Mouse (Mus musculus): ENCODE data around the gene Xrra1. TPM values are rescaled to one million over a fixed set of nuclear protein-coding genes. Genes with fewer than 3 reads are reported as not detected.
A peak's percentile ranks its signal among the peaks of the same experiment; 100 is the strongest.

The Xrra1 gene
- polyA plus RNA-seq, 1 experiment from 2014 or later: 1.1 TPM

- DNase-seq (ENCODE audit: low spot score): no peak
- WGBS: 13% methylated on average over 10 of the region's 11 CpGs
Measured at GRCm38 (mm10) chr7:99864241-99865028, 5.5 kb downstream of the Xrra1 start.

GRCm38 (mm10) chr7:99865219-99865618 lies 6.3 kb downstream of the Xrra1 start:
- DNase-seq (ENCODE audit: low spot score): no peak
- H3K36me3 ChIP-seq (replicated peaks; ENCODE audit: control insufficient read depth, insufficient read depth): no peaks in the 10 kb centered on the region
- 54% methylated on average over 3 of the region's 3 CpGs for WGBS

More at GRCm38 (mm10) chr7:99864241-99865028, 5.5 kb downstream of the Xrra1 start:
- no peaks in the 10 kb centered on the region; the same call in 1 of the 2 replicates for H3K4me1 ChIP-seq (replicated peaks; ENCODE audit: control insufficient read depth, insufficient read depth, low read length)
- H3K27me3 ChIP-seq (ENCODE audit: control insufficient read depth, insufficient read depth, low read length): no peaks in the 10 kb centered on the region
- no peak for ATAC-seq (ENCODE audit: low FRiP score)
- H3K9ac ChIP-seq: no peak overlapping the region
- H3K4me2 ChIP-seq (replicated peaks): no peak overlapping the region
- no peaks in the 10 kb centered on the region for H3K9me3 ChIP-seq (ENCODE audit: control insufficient read depth, low read length)
- no peaks in the 10 kb centered on the region for H3K36me3 ChIP-seq (replicated peaks; ENCODE audit: control insufficient read depth, insufficient read depth)
- H3K27ac ChIP-seq: no peak overlapping the region
- H3K4me3 ChIP-seq (replicated peaks; ENCODE audit: low read length): no peak overlapping the region

GRCm38 (mm10) chr7:99869296-99869695 lies 10.4 kb downstream of the Xrra1 start:
- no peaks in the 10 kb centered on the region; the same call in 1 of the 2 replicates for H3K4me1 ChIP-seq (replicated peaks; ENCODE audit: control insufficient read depth, insufficient read depth, low read length)
- H3K27ac ChIP-seq: no peak overlapping the region
- WGBS: 78% methylated on average over 4 of the region's 4 CpGs
- H3K36me3 ChIP-seq (replicated peaks; ENCODE audit: control insufficient read depth, insufficient read depth): no peaks in the 10 kb centered on the region
- H3K4me2 ChIP-seq (replicated peaks): no peak overlapping the region
- ATAC-seq (ENCODE audit: low FRiP score) (no peak), DNase-seq (ENCODE audit: low spot score) (no peak)
- H3K4me3 ChIP-seq (replicated peaks; ENCODE audit: low read length): no peak overlapping the region
- H3K9me3 ChIP-seq (ENCODE audit: control insufficient read depth, low read length): no peaks in the 10 kb centered on the region
- H3K9ac ChIP-seq: no peak overlapping the region
- no peaks in the 10 kb centered on the region for H3K27me3 ChIP-seq (ENCODE audit: control insufficient read depth, insufficient read depth, low read length)

More at GRCm38 (mm10) chr7:99865219-99865618, 6.3 kb downstream of the Xrra1 start:
- Histone ChIP-seq H3K27ac (no peak overlapping the region), H3K27me3 (ENCODE audit: control insufficient read depth, insufficient read depth, low read length) (no peaks in the 10 kb centered on the region), H3K4me2 (replicated peaks) (no peak overlapping the region), H3K9ac (no peak overlapping the region), H3K9me3 (ENCODE audit: control insufficient read depth, low read length) (no peaks in the 10 kb centered on the region), H3K4me3 (replicated peaks; ENCODE audit: low read length) (no peak overlapping the region), H3K4me1 (replicated peaks; ENCODE audit: control insufficient read depth, insufficient read depth, low read length) (no peaks in the 10 kb centered on the region; the same call in 1 of the 2 replicates)
- no peak for ATAC-seq (ENCODE audit: low FRiP score)

GRCm38 (mm10) chr7:99873965-99874364 lies 15.0 kb downstream of the Xrra1 start:
- Histone ChIP-seq H3K27ac (no peak overlapping the region), H3K9ac (no peak overlapping the region), H3K4me3 (replicated peaks; ENCODE audit: low read length) (no peak overlapping the region), H3K9me3 (ENCODE audit: control insufficient read depth, low read length) (no peaks in the 10 kb centered on the region), H3K27me3 (ENCODE audit: control insufficient read depth, insufficient read depth, low read length) (no peaks in the 10 kb centered on the region), H3K36me3 (replicated peaks; ENCODE audit: control insufficient read depth, insufficient read depth) (no peaks in the 10 kb centered on the region), H3K4me2 (replicated peaks) (no peak overlapping the region), H3K4me1 (replicated peaks; ENCODE audit: control insufficient read depth, insufficient read depth, low read length) (peaks cover 6% of the 10 kb centered on the region; the same call in 1 of the 2 replicates)
- ATAC-seq (ENCODE audit: low FRiP score) (no peak), DNase-seq (ENCODE audit: low spot score) (no peak)
- whole genome bisulfite sequencing: 77% methylated on average over 6 of the region's 6 CpGs

GRCm38 (mm10) chr7:99875891-99876290 lies 17.0 kb downstream of the Xrra1 start:
- 47% methylated on average over 5 of the region's 5 CpGs for WGBS
- Histone ChIP-seq H3K36me3 (replicated peaks; ENCODE audit: control insufficient read depth, insufficient read depth) (no peaks in the 10 kb centered on the region), H3K4me2 (replicated peaks) (no peak overlapping the region), H3K4me1 (replicated peaks; ENCODE audit: control insufficient read depth, insufficient read depth, low read length) (peaks cover 6% of the 10 kb centered on the region; the same call in 1 of the 2 replicates), H3K4me3 (replicated peaks; ENCODE audit: low read length) (no peak overlapping the region), H3K27ac (no peak overlapping the region), H3K9ac (no peak overlapping the region), H3K9me3 (ENCODE audit: control insufficient read depth, low read length) (no peaks in the 10 kb centered on the region), H3K27me3 (ENCODE audit: control insufficient read depth, insufficient read depth, low read length) (no peaks in the 10 kb centered on the region)
- DNase-seq (ENCODE audit: low spot score): no peak
- no peak for ATAC-seq (ENCODE audit: low FRiP score)

- Histone ChIP-seq H3K4me2 (replicated peaks) (no peak overlapping the region), H3K9me3 (ENCODE audit: control insufficient read depth, low read length) (no peaks in the 10 kb centered on the region), H3K4me1 (replicated peaks; ENCODE audit: control insufficient read depth, insufficient read depth, low read length) (peaks cover 6% of the 10 kb centered on the region; the same call in 1 of the 2 replicates), H3K27ac (no peak overlapping the region), H3K9ac (no peak overlapping the region), H3K4me3 (replicated peaks; ENCODE audit: low read length) (no peak overlapping the region), H3K27me3 (ENCODE audit: control insufficient read depth, insufficient read depth, low read length) (no peaks in the 10 kb centered on the region), H3K36me3 (replicated peaks; ENCODE audit: control insufficient read depth, insufficient read depth) (no peaks in the 10 kb centered on the region)
- 0% methylated on average over 3 of the region's 3 CpGs for WGBS
- DNase-seq (ENCODE audit: low spot score) (peak; percentile 95), ATAC-seq (ENCODE audit: low FRiP score) (peak; percentile 70; the same call in 1 of the 2 replicates)
Measured at GRCm38 (mm10) chr7:99876345-99876744, 17.4 kb downstream of the Xrra1 start.

GRCm38 (mm10) chr7:99878254-99878653 lies 19.3 kb downstream of the Xrra1 start:
- H3K27me3 ChIP-seq (ENCODE audit: control insufficient read depth, insufficient read depth, low read length): no peaks in the 10 kb centered on the region
- peak; percentile 50 for DNase-seq (ENCODE audit: low spot score)
- no peaks in the 10 kb centered on the region for H3K36me3 ChIP-seq (replicated peaks; ENCODE audit: control insufficient read depth, insufficient read depth)
- H3K9ac ChIP-seq: no peak overlapping the region
- no peak overlapping the region for H3K27ac ChIP-seq
- ATAC-seq (ENCODE audit: low FRiP score): no peak
- H3K4me2 ChIP-seq (replicated peaks): no peak overlapping the region
- WGBS: 55% methylated on average over 2 of the region's 2 CpGs
- H3K9me3 ChIP-seq (ENCODE audit: control insufficient read depth, low read length): no peaks in the 10 kb centered on the region
- no peak overlapping the region for H3K4me3 ChIP-seq (replicated peaks; ENCODE audit: low read length)
- H3K4me1 ChIP-seq (replicated peaks; ENCODE audit: control insufficient read depth, insufficient read depth, low read length): peaks cover 6% of the 10 kb centered on the region; the same call in 1 of the 2 replicates

GRCm38 (mm10) chr7:99887230-99887735 lies 28.4 kb downstream of the Xrra1 start:
- Histone ChIP-seq H3K4me1 (replicated peaks; ENCODE audit: control insufficient read depth, insufficient read depth, low read length) (no peaks in the 10 kb centered on the region), H3K27me3 (ENCODE audit: control insufficient read depth, insufficient read depth, low read length) (no peaks in the 10 kb centered on the region), H3K27ac (no peak overlapping the region), H3K9ac (no peak overlapping the region), H3K4me2 (replicated peaks) (no peak overlapping the region), H3K36me3 (replicated peaks; ENCODE audit: control insufficient read depth, insufficient read depth) (no peaks in the 10 kb centered on the region), H3K4me3 (replicated peaks; ENCODE audit: low read length) (no peak overlapping the region), H3K9me3 (ENCODE audit: control insufficient read depth, low read length) (no peaks in the 10 kb centered on the region)
- 80% methylated on average over 2 of the region's 2 CpGs for WGBS
- DNase-seq (ENCODE audit: low spot score) (no peak), ATAC-seq (ENCODE audit: low FRiP score) (no peak)

- H3K4me2 ChIP-seq (replicated peaks): no peak overlapping the region
- H3K9ac ChIP-seq: no peak overlapping the region
- H3K27me3 ChIP-seq (ENCODE audit: control insufficient read depth, insufficient read depth, low read length): no peaks in the 10 kb centered on the region
- H3K27ac ChIP-seq: no peak overlapping the region
- no peaks in the 10 kb centered on the region for H3K36me3 ChIP-seq (replicated peaks; ENCODE audit: control insufficient read depth, insufficient read depth)
- no peak overlapping the region for H3K4me3 ChIP-seq (replicated peaks; ENCODE audit: low read length)
- no peaks in the 10 kb centered on the region for H3K9me3 ChIP-seq (ENCODE audit: control insufficient read depth, low read length)
- DNase-seq (ENCODE audit: low spot score): no peak
- no peaks in the 10 kb centered on the region for H3K4me1 ChIP-seq (replicated peaks; ENCODE audit: control insufficient read depth, insufficient read depth, low read length)
- ATAC-seq (ENCODE audit: low FRiP score): no peak
Measured at GRCm38 (mm10) chr7:99887743-99888142, 28.8 kb downstream of the Xrra1 start.

All from hindbrain, embryonic 14.5 days (tissue).